Mouse (Mus musculus): Measurements from ENCODE around the gene Oas1h. TPM values are rescaled to one million over a fixed set of nuclear protein-coding genes. Genes with fewer than 3 reads are reported as not detected.
"Not testable (repeated sequence)": the region's sequence is repeated elsewhere in the genome, so short reads cannot be mapped to it uniquely, and the experiment has no call there.

The Oas1h gene
- polyA plus RNA-seq, 1 experiment, result not detected

DNA sequence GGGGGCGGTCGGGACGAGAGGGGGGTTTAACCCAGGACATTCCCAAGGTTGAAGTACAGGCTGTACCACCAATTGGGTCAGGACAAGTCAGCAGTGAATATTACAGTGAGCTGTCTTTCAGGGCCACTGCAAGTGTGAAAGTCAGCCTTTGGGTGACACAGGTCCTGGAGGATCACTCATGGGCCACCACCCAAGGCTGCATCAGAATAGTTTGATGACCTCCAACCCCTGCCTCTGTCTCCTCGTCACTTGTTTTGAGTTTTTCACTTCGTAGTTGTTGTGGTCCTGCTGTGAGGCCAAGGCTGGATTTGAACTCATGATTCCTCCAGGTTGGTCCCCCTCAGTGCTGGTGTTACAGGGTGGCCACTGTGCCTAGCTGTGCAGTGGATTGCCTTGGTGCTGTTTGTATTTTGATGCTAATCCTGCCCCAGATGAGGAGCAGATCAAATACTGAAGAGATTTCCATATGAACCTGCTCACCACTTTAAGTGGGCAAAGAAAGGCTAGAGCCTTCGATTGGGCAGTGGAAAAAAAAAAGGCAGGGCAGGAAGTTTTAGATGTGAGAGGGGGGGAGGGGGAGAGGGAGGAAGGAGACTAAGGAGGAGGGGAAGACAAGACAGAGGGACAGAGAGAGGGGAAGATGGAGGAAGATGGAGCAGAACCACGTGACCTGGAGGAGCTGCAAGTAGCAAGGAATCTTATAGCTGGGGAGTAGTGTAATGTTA, 47.1 kb downstream of the Oas1h start:
- 75% methylated on average over 7 of the region's 7 CpGs for WGBS
- TF ChIP-seq CTCF (IDR thresholded peaks at IDR 0.05; ENCODE audit: extremely low read depth, insufficient read depth, insufficient read length, insufficient replicate concordance), result no peak
- TF ChIP-seq POLR2A (IDR thresholded peaks at IDR 0.05; ENCODE audit: low read depth, low read length), result no peak

DNA sequence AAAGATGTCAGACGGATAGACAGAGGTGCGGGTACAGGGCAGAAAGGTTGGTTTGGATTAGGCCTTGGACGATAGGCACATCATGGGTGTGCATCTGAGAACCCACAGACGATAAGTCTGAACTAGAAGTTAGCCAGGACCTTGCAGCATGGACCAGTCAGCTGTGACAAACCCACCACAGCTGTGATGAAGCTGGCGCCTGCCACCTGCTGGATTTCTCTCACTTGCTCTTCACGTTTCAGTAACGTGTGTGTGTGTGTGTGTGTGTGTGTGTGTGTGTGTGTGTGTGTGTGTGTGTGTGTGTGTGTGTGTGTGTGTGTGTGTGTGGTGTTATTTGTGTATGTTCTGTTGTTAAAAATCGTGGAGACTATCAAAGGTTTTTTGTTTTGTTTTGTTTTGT, 53.0 kb downstream of the Oas1h start, which contains the start of gene Oas1d:
Oas1d (plus strand) TSS at position 333 of the 400 bp plus-strand sequence.
- not testable (repeated sequence) for H3K36me3 ChIP-seq (ENCODE audit: control insufficient read depth, insufficient read depth, low read length); H3K4me3 ChIP-seq (ENCODE audit: extremely low read depth, insufficient read depth, insufficient read length); H3K27ac ChIP-seq (ENCODE audit: insufficient read depth, low read length); H3K27me3 ChIP-seq (ENCODE audit: control insufficient read depth, insufficient read depth, low read length); H3K4me1 ChIP-seq (ENCODE audit: control insufficient read depth, insufficient read depth, insufficient read length); DNase-seq (ENCODE audit: low read depth in 1 of 2, low spot score in 2 of 2)
- 33% methylated on average over 8 of the region's 8 CpGs for WGBS

More for the DNA sequence above, 47.1 kb downstream of the Oas1h start:
- Histone ChIP-seq H3K27me3 (ENCODE audit: control insufficient read depth, insufficient read depth, low read length) (no peaks in the 10 kb centered on the region), H3K36me3 (ENCODE audit: control insufficient read depth, insufficient read depth, low read length) (no peaks in the 10 kb centered on the region), H3K4me3 (ENCODE audit: extremely low read depth, insufficient read depth, insufficient read length) (no peak overlapping the region), H3K27ac (ENCODE audit: insufficient read depth, low read length) (no peak overlapping the region), H3K4me1 (ENCODE audit: control insufficient read depth, insufficient read depth, insufficient read length) (peaks cover 2% of the 10 kb centered on the region; the same call in 1 of the 2 replicates)
- no peak for DNase-seq (ENCODE audit: low read depth in 1 of 2, low spot score in 2 of 2)

DNA sequence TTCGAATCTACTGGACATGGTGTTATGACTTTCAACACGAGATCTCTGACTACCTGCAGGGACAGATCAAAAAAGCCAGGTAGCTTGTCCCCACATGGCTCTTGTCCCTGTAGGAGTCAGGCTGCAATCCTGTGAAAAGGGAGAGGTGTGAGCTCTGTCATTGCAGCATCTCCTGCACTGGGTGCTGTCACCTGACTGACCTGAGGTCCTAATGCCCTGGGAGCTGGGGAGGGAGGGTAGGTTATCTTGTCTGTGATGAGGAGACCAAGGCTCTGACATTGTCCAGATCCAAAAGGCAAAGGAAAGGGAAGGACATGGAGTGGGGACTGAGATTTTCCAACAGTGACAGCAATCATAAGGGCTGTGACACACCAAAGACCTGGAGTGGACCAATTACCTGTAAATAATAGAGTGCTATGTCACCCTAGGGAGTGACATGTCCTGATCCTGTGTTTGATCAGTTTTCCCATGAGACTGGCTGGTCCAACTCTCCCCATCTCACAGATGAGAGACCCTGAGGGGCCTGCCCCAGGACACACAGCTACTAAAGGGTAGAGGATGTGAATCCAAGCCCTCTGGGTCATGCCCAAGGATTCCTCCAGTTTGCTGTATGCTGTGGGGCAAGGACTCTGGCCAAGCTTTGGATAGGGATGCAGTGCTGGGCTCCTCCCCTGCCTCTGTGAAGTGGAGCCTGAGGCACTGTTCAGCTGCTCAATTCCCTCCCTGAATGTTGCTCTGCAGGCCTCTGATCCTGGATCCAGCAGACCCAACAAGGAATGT, 58.1 kb downstream of the Oas1h start:
- H3K27me3 ChIP-seq (ENCODE audit: control insufficient read depth, insufficient read depth, low read length); H3K36me3 ChIP-seq (ENCODE audit: control insufficient read depth, insufficient read depth, low read length); H3K4me1 ChIP-seq (ENCODE audit: control insufficient read depth, insufficient read depth, insufficient read length); H3K27ac ChIP-seq (ENCODE audit: insufficient read depth, low read length); DNase-seq (ENCODE audit: low read depth in 1 of 2, low spot score in 2 of 2); H3K4me3 ChIP-seq (ENCODE audit: extremely low read depth, insufficient read depth, insufficient read length): not testable (repeated sequence)
- 61% methylated on average over 2 of the region's 2 CpGs for WGBS

DNA sequence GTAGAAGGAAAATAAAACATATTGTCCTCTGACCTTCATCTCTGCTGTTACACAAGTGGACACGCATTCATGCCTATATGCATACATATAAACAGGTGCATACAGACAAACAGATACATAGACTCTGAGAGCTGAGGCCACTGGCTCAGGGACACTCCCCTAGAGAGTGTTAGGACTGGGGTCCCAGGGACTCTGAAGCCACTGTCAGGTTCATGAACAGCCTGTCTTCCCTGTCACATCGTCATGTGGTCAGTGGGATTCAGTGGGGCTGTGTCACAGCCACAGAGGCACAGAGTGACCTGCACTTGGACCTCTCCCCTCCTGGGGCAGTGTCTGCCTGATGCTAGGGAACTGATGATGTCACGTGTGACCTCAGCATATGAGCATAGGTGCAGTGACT, 59.1 kb downstream of the Oas1h start:
- H3K36me3 ChIP-seq (ENCODE audit: control insufficient read depth, insufficient read depth, low read length), result no peaks in the 10 kb centered on the region
- no peaks in the 10 kb centered on the region for H3K4me1 ChIP-seq (ENCODE audit: control insufficient read depth, insufficient read depth, insufficient read length)
- H3K4me3 ChIP-seq (ENCODE audit: extremely low read depth, insufficient read depth, insufficient read length), result no peak overlapping the region
- DNase-seq (ENCODE audit: low read depth in 1 of 2, low spot score in 2 of 2), result no peak
- TF ChIP-seq POLR2A (IDR thresholded peaks at IDR 0.05; ENCODE audit: low read depth, low read length) (no peak), CTCF (IDR thresholded peaks at IDR 0.05; ENCODE audit: extremely low read depth, insufficient read depth, insufficient read length, insufficient replicate concordance) (no peak)
- 77% methylated on average over 3 of the region's 3 CpGs for WGBS
- H3K27me3 ChIP-seq (ENCODE audit: control insufficient read depth, insufficient read depth, low read length), result no peaks in the 10 kb centered on the region
- H3K27ac ChIP-seq (ENCODE audit: insufficient read depth, low read length), result no peak overlapping the region

Other genes starting within 250 kb of the Oas1h start
- gene Rita1, start 248.8 kb upstream of the Oas1h start, polyA plus RNA-seq (2012; rRNA removed), result 8.0 and 8.8 TPM in 2 replicates
- 80.8 and 131 TPM in 2 replicates for gene Ddx54, start 248.7 kb upstream of the Oas1h start, polyA plus RNA-seq (2012; rRNA removed)
- not detected in 2 replicates for gene Cfap73, start 227.2 kb upstream of the Oas1h start, polyA plus RNA-seq (2012; rRNA removed)
- 14.9 and 18.9 TPM in 2 replicates for gene Rasal1, start 212.6 kb upstream of the Oas1h start, polyA plus RNA-seq (2012; rRNA removed)
- gene Dtx1, start 149.5 kb upstream of the Oas1h start, polyA plus RNA-seq (2012; rRNA removed), result 264 and 351 TPM in 2 replicates
- gene Oas2, start 111.6 kb upstream of the Oas1h start, polyA plus RNA-seq (2012; rRNA removed), result 7.2 and 9.0 TPM in 2 replicates
- 15.2 and 16.3 TPM in 2 replicates for gene Oas3, start 83.8 kb upstream of the Oas1h start, polyA plus RNA-seq (2012; rRNA removed)
- gene Oas1e, start 65.9 kb upstream of the Oas1h start, polyA plus RNA-seq (2012; rRNA removed), result 0.08 and 0.20 TPM in 2 replicates
- 5.4 and 6.2 TPM in 2 replicates for gene Oas1c, start 48.9 kb upstream of the Oas1h start, polyA plus RNA-seq (2012; rRNA removed)
- gene Oas1f, start 14.1 kb upstream of the Oas1h start, polyA plus RNA-seq (2012; rRNA removed), result not detected in 2 replicates
- gene Oas1g, start 26.2 kb downstream of the Oas1h start, polyA plus RNA-seq (2012; rRNA removed), result 1.4 and 1.7 TPM in 2 replicates
- 8.5 and 9.2 TPM in 2 replicates for gene Oas1a, start 46.1 kb downstream of the Oas1h start, polyA plus RNA-seq (2012; rRNA removed)
- gene Oas1d, start 53.1 kb downstream of the Oas1h start, polyA plus RNA-seq (2012; rRNA removed), result not detected in 2 replicates
- gene Rph3a, start 148.7 kb downstream of the Oas1h start, polyA plus RNA-seq (2012; rRNA removed), result 0.02 TPM in 1 of 2 replicates, not detected in the other

Measured in spleen, adult 2 months (tissue).